Mouse (Mus musculus): ENCODE measurements around the gene Prg3. TPM values are rescaled to one million over a fixed set of nuclear protein-coding genes. Genes with fewer than 3 reads are reported as not detected.

The Prg3 gene
- polyA plus RNA-seq (2015; fragmentation: Nextera tagmentation; extraction: Ambion mirVana): not detected in 2 replicates

DNA sequence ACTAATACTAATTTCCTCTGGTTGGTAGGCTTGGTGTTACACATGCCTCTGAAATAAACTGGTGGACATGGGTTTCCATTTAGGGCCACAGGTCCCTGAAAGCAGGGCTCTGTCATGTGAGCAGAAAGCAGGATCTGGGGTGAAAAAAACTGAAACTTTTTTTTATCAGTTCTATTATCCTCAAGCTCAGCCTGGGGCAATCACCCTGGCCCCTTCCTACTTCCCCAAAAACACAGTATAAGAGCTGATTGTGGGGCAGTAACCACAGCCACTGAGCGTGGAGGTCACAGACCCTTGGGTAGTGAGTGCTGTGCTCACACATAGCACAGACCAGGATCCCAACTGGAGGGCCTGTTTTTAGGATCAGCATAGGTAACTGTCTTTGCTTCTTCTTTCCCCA lies at the start of gene Prg3:
Prg3 (plus strand) TSS at position 286 of the 400 bp plus-strand sequence.

DNA sequence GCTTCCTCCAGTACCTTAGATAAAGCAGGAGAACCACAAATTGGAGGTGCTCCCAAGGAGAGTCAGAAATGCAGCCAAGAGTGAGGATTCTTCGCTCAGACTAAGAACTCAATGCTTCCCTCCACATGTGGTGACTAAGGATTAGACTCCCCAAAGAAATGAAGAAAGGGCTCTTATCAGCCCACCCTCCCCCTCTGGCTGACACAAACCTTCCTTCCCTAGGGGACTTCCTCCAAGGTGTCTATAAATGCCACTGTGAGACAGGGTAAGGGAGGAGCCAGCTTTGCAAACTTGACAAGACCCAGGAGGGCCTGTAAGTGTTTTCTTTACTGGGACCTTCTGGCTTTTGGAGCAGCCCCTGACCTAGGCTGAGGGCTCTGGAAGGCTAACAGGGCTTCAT lies 7.8 kb upstream of the Prg3 start, which contains the start of gene Prg2:
Prg2 (plus strand) TSS at position 274 of the 400 bp plus-strand sequence.

DNA sequence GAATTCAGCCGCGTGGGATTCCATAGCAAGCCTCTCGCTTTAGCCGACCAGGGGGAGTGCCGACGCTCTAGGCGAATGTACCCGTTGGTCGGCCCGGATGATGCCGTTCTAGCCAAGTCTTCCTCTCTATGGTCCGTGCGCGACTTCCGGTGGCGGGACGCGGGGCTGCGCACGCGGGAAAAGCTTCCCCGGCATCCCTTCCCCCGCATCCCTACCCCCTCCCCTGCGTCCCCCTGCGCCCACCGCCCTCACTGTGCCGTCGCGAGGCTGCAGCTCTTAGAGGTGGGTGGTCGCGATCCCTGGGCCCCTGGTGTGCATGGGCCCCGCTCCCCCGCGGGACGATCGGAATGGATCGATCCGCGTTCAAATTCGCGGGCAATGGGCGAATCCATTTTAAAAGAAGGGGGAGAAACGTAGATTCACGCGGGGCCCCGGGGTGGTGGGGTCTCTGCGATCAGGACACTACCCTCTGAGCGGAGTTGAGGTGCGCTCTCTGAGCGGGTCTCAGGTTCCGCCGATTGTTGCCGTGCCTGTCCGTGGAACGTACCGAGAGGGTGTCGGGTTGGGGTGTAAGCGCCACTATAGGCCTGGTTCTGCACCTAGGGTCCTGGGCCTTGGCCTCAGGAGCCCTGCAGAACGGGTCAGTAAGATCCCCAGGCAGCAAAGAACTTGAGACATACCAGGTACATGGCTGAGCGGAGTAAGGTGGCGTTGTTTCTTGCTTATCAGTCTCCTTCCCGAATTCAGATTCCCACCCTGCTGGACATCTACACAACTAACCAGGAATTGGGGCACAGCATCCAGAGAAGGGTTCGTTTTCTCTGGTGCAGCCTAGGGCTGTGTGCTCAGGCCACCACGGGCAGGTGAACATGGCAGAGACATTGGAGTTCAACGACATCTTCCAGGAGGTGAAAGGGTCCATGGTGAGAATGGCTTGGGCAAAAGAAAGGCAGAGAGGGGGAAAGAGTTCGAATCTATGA lies 49.3 kb downstream of the Prg3 start, which contains the start of the genes Ssrp1 and P2rx3:
Ssrp1 (plus strand) TSS at position 188 of the 980 bp plus-strand sequence.
P2rx3 (minus strand) TSS at position 416 of the 980 bp plus-strand sequence.

Other genes with a start within 250 kb of the Prg3 start
- 5.2 and 5.3 TPM in 2 replicates for gene Gm19426, start 244.6 kb upstream of the Prg3 start, polyA plus RNA-seq (2015; fragmentation: Nextera tagmentation; extraction: Ambion mirVana)
- 41.5 and 57.2 TPM in 2 replicates for gene Serping1, start 212.8 kb upstream of the Prg3 start, polyA plus RNA-seq (2015; fragmentation: Nextera tagmentation; extraction: Ambion mirVana)
- 17.3 and 18.4 TPM in 2 replicates for gene Ube2l6, start 189.4 kb upstream of the Prg3 start, polyA plus RNA-seq (2015; fragmentation: Nextera tagmentation; extraction: Ambion mirVana)
- 0.14 TPM in 1 of 2 replicates, not detected in the other for gene Smtnl1, start 165.6 kb upstream of the Prg3 start, polyA plus RNA-seq (2015; fragmentation: Nextera tagmentation; extraction: Ambion mirVana)
- gene Timm10, start 161.2 kb upstream of the Prg3 start, polyA plus RNA-seq (2015; fragmentation: Nextera tagmentation; extraction: Ambion mirVana): 98.0 and 101 TPM in 2 replicates
- gene Slc43a1, start 149.4 kb upstream of the Prg3 start, polyA plus RNA-seq (2015; fragmentation: Nextera tagmentation; extraction: Ambion mirVana): 0.75 and 1.2 TPM in 2 replicates
- gene Rtn4rl2, start 101.5 kb upstream of the Prg3 start, polyA plus RNA-seq (2015; fragmentation: Nextera tagmentation; extraction: Ambion mirVana): 2.7 and 3.7 TPM in 2 replicates
- 4.3 and 4.5 TPM in 2 replicates for gene Slc43a3, start 51.6 kb upstream of the Prg3 start, polyA plus RNA-seq (2015; fragmentation: Nextera tagmentation; extraction: Ambion mirVana)
- gene Prg2, start 7.8 kb upstream of the Prg3 start, polyA plus RNA-seq (2015; fragmentation: Nextera tagmentation; extraction: Ambion mirVana): not detected in 2 replicates
- 104 and 116 TPM in 2 replicates for gene Ssrp1, start 49.0 kb downstream of the Prg3 start, polyA plus RNA-seq (2015; fragmentation: Nextera tagmentation; extraction: Ambion mirVana)
- 0.70 and 6.1 TPM in 2 replicates for gene P2rx3, start 49.2 kb downstream of the Prg3 start, polyA plus RNA-seq (2015; fragmentation: Nextera tagmentation; extraction: Ambion mirVana)
- 11.8 and 16.7 TPM in 2 replicates for gene Tnks1bp1, start 59.8 kb downstream of the Prg3 start, polyA plus RNA-seq (2015; fragmentation: Nextera tagmentation; extraction: Ambion mirVana)
- gene Aplnr, start 148.0 kb downstream of the Prg3 start, polyA plus RNA-seq (2015; fragmentation: Nextera tagmentation; extraction: Ambion mirVana): 27.7 and 30.9 TPM in 2 replicates
- 14.3 and 16.2 TPM in 2 replicates for gene Lrrc55, start 209.0 kb downstream of the Prg3 start, polyA plus RNA-seq (2015; fragmentation: Nextera tagmentation; extraction: Ambion mirVana)